Mouse (Mus musculus) neutrophil, adult 5-6 weeks (primary cell): ENCODE data around the gene Cep97. TPM values are rescaled to one million over a fixed set of nuclear protein-coding genes. Genes with fewer than 3 reads are reported as not detected.
"Not testable (repeated sequence)": the region's sequence is repeated elsewhere in the genome, so short reads cannot be mapped to it uniquely, and the experiment has no call there.

ENCODE experiments used
- ATAC-seq: fragments of 151-379, 151-347 bp; 2 replicates; pipeline ENCODE4 v1.8.0; 2017; ENCODE audit warnings: mild to moderate bottlenecking, moderate TSS enrichment; ENCODE audit not compliant: insufficient number of reproducible peaks, poor library complexity, low FRiP score, severe bottlenecking; ENCODE audit errors: extremely low read depth
- total RNA-seq: library from RNA; stranded (forward); fragments of 200-1000 nt; gene quantifications from 2 replicates; pipeline ENCODE4 v1.2.3, GENCODE M21; 2017

The Cep97 gene
- 20.9 and 23.3 TPM in 2 replicates for total RNA-seq

- ATAC-seq = peak; percentile 98
Observed at GRCm38 (mm10) chr16:55934453-55935037, at the start of gene Cep97. TSS of gene Cep97 (minus strand) at chr16:55934855.

GRCm38 (mm10) chr16:55974903-55975285 is 40.2 kb upstream of the Cep97 start:
- ATAC-seq = peak; percentile 42

GRCm38 (mm10) chr16:55974256-55974902 is 39.7 kb upstream of the Cep97 start:
- ATAC-seq = peak; percentile 67

GRCm38 (mm10) chr16:55973431-55974255 is 39.0 kb upstream of the Cep97 start, which contains the start of gene Zbtb11:
TSS of gene Zbtb11 (plus strand) at chr16:55973883.
- ATAC-seq = peak; percentile 83

GRCm38 (mm10) chr16:55972626-55973201 is 38.1 kb upstream of the Cep97 start:
- ATAC-seq = no peak

GRCm38 (mm10) chr16:55971735-55972615 is 37.3 kb upstream of the Cep97 start:
- ATAC-seq = no peak

- ATAC-seq = no peak
Observed at GRCm38 (mm10) chr16:55970416-55970815, 35.8 kb upstream of the Cep97 start.

- no peak; the same call in 1 of the 2 replicates for ATAC-seq
Observed at GRCm38 (mm10) chr16:55969147-55969546, 34.5 kb upstream of the Cep97 start.

GRCm38 (mm10) chr16:55967221-55967620 is 32.6 kb upstream of the Cep97 start:
- ATAC-seq = no peak

GRCm38 (mm10) chr16:55966212-55966871 is 31.7 kb upstream of the Cep97 start, which contains the start of gene Rpl24:
TSS of gene Rpl24 (plus strand) at chr16:55966275.
- ATAC-seq = peak; percentile 95

GRCm38 (mm10) chr16:55964126-55964949 is 29.7 kb upstream of the Cep97 start:
- peak; percentile 57; the same call in 1 of the 2 replicates for ATAC-seq

- not testable (repeated sequence) for ATAC-seq
Observed at GRCm38 (mm10) chr16:55963068-55963467, 28.4 kb upstream of the Cep97 start.

GRCm38 (mm10) chr16:55954196-55954595 is 19.5 kb upstream of the Cep97 start:
- not testable (repeated sequence) for ATAC-seq

GRCm38 (mm10) chr16:55952771-55953170 is 18.1 kb upstream of the Cep97 start:
- ATAC-seq = no peak

- ATAC-seq = no peak
Observed at GRCm38 (mm10) chr16:55951679-55952327, 17.1 kb upstream of the Cep97 start.

- ATAC-seq = peak; percentile 89
Observed at GRCm38 (mm10) chr16:55950946-55951678, 16.5 kb upstream of the Cep97 start.
